Mouse (Mus musculus) retina, postnatal 1 day (tissue): ENCODE results near the gene Ralgps2.
A peak's percentile ranks its signal among the peaks of the same experiment; 100 is the strongest.

Experiments
- DNase-seq: peaks from one replicate; pipeline ENCODE4 v3.0.0-alpha.2; 2012

The Ralgps2 gene

GRCm38 (mm10) chr1:156763280-156763679 lies 176.1 kb downstream of the Ralgps2 start:
- no peak for DNase-seq

GRCm38 (mm10) chr1:156761430-156761801 lies 178.0 kb downstream of the Ralgps2 start:
- no peak for DNase-seq

- no peak for DNase-seq
Measured at GRCm38 (mm10) chr1:156760549-156761429, 178.6 kb downstream of the Ralgps2 start.

- DNase-seq, result no peak
Measured at GRCm38 (mm10) chr1:156758326-156758725, 181.1 kb downstream of the Ralgps2 start.

DNA sequence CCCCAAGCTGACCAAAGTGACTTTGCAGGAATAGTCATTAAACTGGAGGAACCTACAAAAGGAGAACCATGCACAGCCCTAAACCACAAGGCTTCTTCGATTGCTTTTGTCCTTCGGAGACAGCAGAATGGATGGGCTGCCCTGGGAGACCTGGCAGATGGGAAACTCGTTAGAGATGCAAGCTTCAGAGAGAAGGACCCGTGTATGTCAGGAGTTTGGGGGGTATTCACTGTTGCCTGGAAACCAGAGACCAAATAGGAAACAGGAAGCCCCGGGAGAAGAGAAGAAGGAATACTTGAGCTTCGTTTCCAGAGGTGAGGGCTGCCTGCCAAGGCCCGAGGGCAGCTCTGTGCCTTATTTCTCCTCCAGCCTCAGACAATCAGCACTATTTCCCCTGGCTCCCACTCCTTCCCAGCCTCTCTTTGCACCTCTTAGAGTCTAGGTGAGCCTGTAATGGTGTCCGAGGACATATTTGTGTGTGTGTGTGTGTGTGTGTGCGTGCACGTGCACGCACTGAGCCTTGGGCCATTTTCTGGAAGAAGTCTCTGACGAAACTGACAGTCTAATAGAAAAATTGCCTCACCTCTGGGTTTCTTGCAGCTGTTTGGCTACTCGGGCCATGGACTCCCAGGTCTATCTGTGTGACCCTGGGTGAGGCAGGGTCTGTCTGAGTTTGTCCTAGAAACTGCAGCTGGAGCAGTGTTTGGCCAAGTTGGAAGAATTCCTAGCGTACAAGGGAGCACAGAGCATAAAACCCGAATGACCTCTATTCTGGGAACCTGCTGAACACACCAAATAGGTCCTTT lies 184.6 kb downstream of the Ralgps2 start:
- peak; percentile 58 for DNase-seq
